Mouse (Mus musculus) ES-Bruce4 (cell line): ENCODE results near the gene Lag3. TPM values are rescaled to one million over a fixed set of nuclear protein-coding genes. Genes with fewer than 3 reads are reported as not detected.

Experiments
- H3K27ac ChIP-seq: 2 replicates; pipeline ENCODE4 v1.5.1; 2012; ENCODE audit warnings: low read length, inconsistent platforms; ENCODE audit not compliant: insufficient read depth
- H3K27me3 ChIP-seq: 2 replicates; pipeline ENCODE4 v1.6.1; 2012; ENCODE audit warnings: mild to moderate bottlenecking, low read length, inconsistent platforms; ENCODE audit not compliant: control insufficient read depth, poor library complexity, insufficient read depth, severe bottlenecking
- H3K36me3 ChIP-seq: 2 replicates; pipeline ENCODE4 v1.6.1; 2012; ENCODE audit warnings: inconsistent platforms, mild to moderate bottlenecking, low read length, moderate library complexity; ENCODE audit not compliant: control insufficient read depth, poor library complexity, insufficient read depth, severe bottlenecking
- H3K4me1 ChIP-seq: one replicate; pipeline ENCODE4 v1.8.1; 2011; ENCODE audit warnings: low read length; ENCODE audit not compliant: control insufficient read depth, insufficient read depth
- H3K4me3 ChIP-seq: 2 replicates; pipeline ENCODE4 v1.5.1; 2011; ENCODE audit warnings: low read depth, mild to moderate bottlenecking, low read length
- H3K9ac ChIP-seq: 2 replicates; pipeline ENCODE4 v1.6.1; 2012; ENCODE audit warnings: low read depth, mild to moderate bottlenecking, inconsistent platforms; ENCODE audit not compliant: poor library complexity, severe bottlenecking
- H3K9me3 ChIP-seq: replicated peaks from 2 replicates; pipeline ENCODE4 v1.6.1; 2012; ENCODE audit warnings: mild to moderate bottlenecking, low read length, inconsistent platforms; ENCODE audit not compliant: control insufficient read depth, poor library complexity, insufficient read depth, severe bottlenecking
- CTCF ChIP-seq: IDR thresholded peaks from one replicate; pipeline ENCODE4 v1.8.1; 2011; ENCODE audit warnings: low read depth, low read length
- EP300 ChIP-seq: IDR thresholded peaks from 2 replicates; pipeline ENCODE4 v1.6.1; 2011; ENCODE audit warnings: low read depth, low read length; ENCODE audit not compliant: insufficient read depth
- POLR2A ChIP-seq: IDR thresholded peaks from one replicate; pipeline ENCODE4 v1.8.1; 2011; ENCODE audit warnings: low read length; ENCODE audit not compliant: insufficient read depth
- polyA plus RNA-seq: library from polyadenylated mRNA; stranded (reverse); fragments of >200 nt; gene quantifications from 2 replicates; pipeline ENCODE4 v1.2.4, GENCODE M21; 2011; ENCODE audit warnings: low read depth; ENCODE audit not compliant: missing spikeins, insufficient read depth, insufficient read length

Lag3 gene
- polyA plus RNA-seq, 1 experiment, result 5.9 TPM

GRCm38 (mm10) chr6:124904991-124905860 is 6.3 kb downstream of the Lag3 start:
- Histone ChIP-seq H3K27me3 (no peaks in the 10 kb centered on the region), H3K9me3 (no peaks in the 10 kb centered on the region), H3K36me3 (no peaks in the 10 kb centered on the region), H3K4me3 (peak overlapping the region; percentile 70), H3K4me1 (peaks cover 9% of the 10 kb centered on the region), H3K9ac (peak overlapping the region; percentile 57), H3K27ac (peak overlapping the region; percentile 98)
- no peak for TF ChIP-seq EP300
- no peak for TF ChIP-seq POLR2A
- TF ChIP-seq CTCF, result no peak

- Histone ChIP-seq H3K4me1 (peaks cover 12% of the 10 kb centered on the region), H3K27me3 (no peaks in the 10 kb centered on the region), H3K4me3 (peak overlapping the region; percentile 70), H3K9me3 (no peaks in the 10 kb centered on the region), H3K9ac (peak overlapping the region; percentile 57), H3K27ac (peak overlapping the region; percentile 98), H3K36me3 (no peaks in the 10 kb centered on the region)
- TF ChIP-seq CTCF, result peak; percentile 49
- no peak for TF ChIP-seq POLR2A
Measured at GRCm38 (mm10) chr6:124904161-124904981, 7.1 kb downstream of the Lag3 start.

- H3K27me3 ChIP-seq, result no peaks in the 10 kb centered on the region
- peak overlapping the region; percentile 57 for H3K9ac ChIP-seq
- peaks cover 10% of the 10 kb centered on the region for H3K4me1 ChIP-seq
- H3K4me3 ChIP-seq, result peak overlapping the region; percentile 54
- no peak for TF ChIP-seq POLR2A
- peak; percentile 98 for TF ChIP-seq EP300
- TF ChIP-seq CTCF, result peak; percentile 94
- H3K9me3 ChIP-seq, result no peaks in the 10 kb centered on the region
- H3K36me3 ChIP-seq, result no peaks in the 10 kb centered on the region
- H3K27ac ChIP-seq, result peak overlapping the region; percentile 95
Measured at GRCm38 (mm10) chr6:124903580-124904151, 7.8 kb downstream of the Lag3 start.

- Histone ChIP-seq H3K9ac (no peak overlapping the region), H3K36me3 (no peaks in the 10 kb centered on the region), H3K9me3 (no peaks in the 10 kb centered on the region), H3K4me3 (no peak overlapping the region), H3K27ac (no peak overlapping the region), H3K4me1 (peaks cover 12% of the 10 kb centered on the region), H3K27me3 (no peaks in the 10 kb centered on the region)
- no peak for TF ChIP-seq POLR2A
- TF ChIP-seq EP300, result no peak
- TF ChIP-seq CTCF, result no peak
Measured at GRCm38 (mm10) chr6:124901851-124902250, 9.7 kb downstream of the Lag3 start.

GRCm38 (mm10) chr6:124900801-124901480 is 10.6 kb downstream of the Lag3 start:
- Histone ChIP-seq H3K27me3 (no peaks in the 10 kb centered on the region), H3K9me3 (no peaks in the 10 kb centered on the region), H3K36me3 (no peaks in the 10 kb centered on the region), H3K4me3 (no peak overlapping the region), H3K4me1 (peaks cover 12% of the 10 kb centered on the region), H3K9ac (no peak overlapping the region), H3K27ac (no peak overlapping the region)
- no peak for TF ChIP-seq POLR2A
- TF ChIP-seq EP300, result no peak
- no peak for TF ChIP-seq CTCF
